Mouse (Mus musculus) lung, postnatal 0 days (tissue): Measurements from ENCODE around the gene Trim60.

Experiments
- CTCF ChIP-seq: IDR thresholded peaks from 2 replicates; pipeline ENCODE4 v1.5.1; 2016; ENCODE audit warnings: antibody characterized with exemption, mild to moderate bottlenecking
- EP300 ChIP-seq: IDR thresholded peaks from 2 replicates; pipeline ENCODE4 v1.6.1; 2016; ENCODE audit warnings: antibody characterized with exemption, mild to moderate bottlenecking, control low read depth

DNA sequence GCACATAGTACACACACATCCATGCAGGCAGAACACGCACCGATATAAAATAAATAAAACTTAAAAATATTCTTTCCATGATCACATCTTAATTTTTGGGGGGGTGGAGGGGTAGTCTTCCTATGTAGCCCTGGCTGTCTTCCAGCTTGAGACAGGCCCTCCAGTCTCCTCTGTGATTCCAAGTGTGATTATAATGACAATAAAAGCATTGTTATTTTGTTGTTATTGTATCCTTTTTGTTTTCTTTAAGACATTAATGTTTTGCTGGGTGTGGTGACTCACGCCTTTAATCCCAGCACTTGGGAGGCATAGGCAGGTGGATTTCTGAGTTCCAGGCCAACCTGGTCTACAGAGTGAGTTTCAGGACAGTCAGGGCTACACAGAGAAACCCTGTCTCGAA lies 29.4 kb upstream of the Trim60 start:
- TF ChIP-seq CTCF (no peak), EP300 (no peak)
